Mouse (Mus musculus) mammary gland, adult 2 months (tissue): ENCODE results near the gene Apopt1. TPM values are rescaled to one million over a fixed set of nuclear protein-coding genes. Genes with fewer than 3 reads are reported as not detected.

Experiments used
- polyA plus RNA-seq: library from polyadenylated mRNA; depleted of rRNA; stranded (reverse); fragments of >200 nt; gene quantifications from 2 replicates; pipeline ENCODE4 v1.2.3, GENCODE M21; 2012; ENCODE audit warnings: low replicate concordance; rRNA removed

Apopt1 gene
- polyA plus RNA-seq: 31.7 and 64.0 TPM in 2 replicates

DNA sequence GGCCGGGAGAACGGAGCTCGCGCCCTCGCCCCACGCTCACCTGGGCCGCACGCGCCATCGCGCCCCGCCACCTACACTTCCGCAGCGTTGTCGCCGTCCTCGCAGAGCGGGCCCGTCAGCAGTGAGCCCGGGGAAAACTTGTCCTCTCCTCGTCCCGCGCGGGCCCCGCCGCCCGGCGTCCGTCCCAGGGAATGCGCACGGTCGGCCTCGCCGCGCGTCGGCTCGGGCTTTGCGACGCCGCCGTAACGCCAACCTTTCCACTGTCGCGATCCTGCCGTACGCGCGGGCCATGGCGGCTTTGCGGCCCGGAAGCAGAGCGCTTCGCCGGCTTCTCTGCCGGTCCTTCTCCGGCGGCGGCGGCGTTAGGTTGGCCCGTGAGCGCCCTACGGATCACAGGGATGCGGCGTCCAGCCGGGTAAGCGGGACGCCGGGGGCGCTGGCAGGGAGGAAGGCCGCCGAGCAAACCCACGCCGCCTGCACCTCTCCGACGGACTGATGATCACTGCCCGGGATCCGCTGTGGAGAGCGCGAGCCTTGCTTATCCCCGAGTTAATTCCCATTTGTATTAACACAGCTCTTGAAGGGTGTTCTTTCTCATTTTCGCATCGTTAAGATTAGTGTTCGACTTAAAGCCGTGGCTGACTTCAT is at the start of gene Apopt1, which contains the start of gene Bag5:
Gene Apopt1, plus strand, starts transcription at position 258 of the 648 bp plus-strand sequence.
Gene Bag5, minus strand, starts transcription at position 254 of the 648 bp plus-strand sequence.

DNA sequence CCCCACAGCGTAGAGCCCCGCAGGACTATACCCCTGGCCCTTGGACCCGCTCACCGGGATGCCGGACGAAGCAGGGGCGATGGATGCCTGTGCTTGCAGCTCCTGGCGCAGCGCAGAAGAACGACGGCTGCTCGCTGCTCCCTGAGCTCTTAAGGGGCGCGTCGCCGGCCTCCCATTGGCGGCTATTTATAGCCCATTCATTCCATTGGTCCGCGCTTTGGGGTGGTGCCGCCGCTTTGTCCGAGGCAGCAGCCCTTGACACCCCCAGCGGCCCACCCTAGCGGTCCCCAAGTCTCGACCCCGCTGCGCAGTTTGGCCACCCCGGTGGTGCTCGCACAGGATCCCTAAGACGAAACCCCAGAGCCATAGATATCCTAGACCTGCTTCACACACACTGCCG is 40.9 kb upstream of the Apopt1 start, which contains the start of gene Ckb:
Gene Ckb, minus strand, starts transcription at position 163 of the 400 bp plus-strand sequence.

DNA sequence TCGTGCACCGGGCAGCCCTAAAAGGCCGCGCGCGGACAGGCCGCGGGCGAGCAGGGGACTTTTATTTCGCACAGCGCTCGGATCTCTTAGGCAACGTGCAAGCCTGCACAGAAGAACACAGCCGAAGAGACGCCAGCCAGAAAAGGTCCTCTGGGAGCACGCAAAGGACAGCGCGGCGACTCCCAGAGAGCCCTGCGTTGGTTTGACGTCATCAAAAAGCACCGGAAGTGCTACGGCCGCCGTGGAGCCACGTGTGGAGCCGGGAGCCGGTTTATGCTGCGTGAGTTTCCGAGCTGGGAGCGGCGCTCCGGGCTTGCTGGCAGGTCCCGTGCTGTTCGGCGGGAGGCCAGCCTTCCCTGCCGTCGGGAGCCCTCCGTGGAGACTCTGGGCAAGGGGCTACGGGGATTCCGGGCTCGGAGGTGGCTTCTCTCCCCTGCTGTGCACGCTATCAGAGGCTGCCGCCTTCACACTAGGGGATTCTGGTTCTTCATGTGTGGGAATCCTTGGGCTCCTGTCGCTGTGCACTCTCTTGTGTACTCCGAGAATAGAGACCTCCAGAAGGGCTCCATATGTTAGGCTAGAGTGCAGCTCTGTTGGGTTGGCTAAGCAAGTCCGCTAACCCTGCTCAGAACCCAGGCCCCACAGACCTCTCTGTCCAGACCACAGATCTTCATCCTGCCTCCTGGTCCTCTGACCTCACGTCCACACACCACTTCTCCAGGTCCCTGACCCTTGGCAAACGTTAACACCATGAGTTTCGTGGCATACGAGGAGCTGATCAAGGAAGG is 35.0 kb upstream of the Apopt1 start, which contains the start of gene Trmt61a:
Gene Trmt61a, plus strand, starts transcription at position 224 of the 788 bp plus-strand sequence.

DNA sequence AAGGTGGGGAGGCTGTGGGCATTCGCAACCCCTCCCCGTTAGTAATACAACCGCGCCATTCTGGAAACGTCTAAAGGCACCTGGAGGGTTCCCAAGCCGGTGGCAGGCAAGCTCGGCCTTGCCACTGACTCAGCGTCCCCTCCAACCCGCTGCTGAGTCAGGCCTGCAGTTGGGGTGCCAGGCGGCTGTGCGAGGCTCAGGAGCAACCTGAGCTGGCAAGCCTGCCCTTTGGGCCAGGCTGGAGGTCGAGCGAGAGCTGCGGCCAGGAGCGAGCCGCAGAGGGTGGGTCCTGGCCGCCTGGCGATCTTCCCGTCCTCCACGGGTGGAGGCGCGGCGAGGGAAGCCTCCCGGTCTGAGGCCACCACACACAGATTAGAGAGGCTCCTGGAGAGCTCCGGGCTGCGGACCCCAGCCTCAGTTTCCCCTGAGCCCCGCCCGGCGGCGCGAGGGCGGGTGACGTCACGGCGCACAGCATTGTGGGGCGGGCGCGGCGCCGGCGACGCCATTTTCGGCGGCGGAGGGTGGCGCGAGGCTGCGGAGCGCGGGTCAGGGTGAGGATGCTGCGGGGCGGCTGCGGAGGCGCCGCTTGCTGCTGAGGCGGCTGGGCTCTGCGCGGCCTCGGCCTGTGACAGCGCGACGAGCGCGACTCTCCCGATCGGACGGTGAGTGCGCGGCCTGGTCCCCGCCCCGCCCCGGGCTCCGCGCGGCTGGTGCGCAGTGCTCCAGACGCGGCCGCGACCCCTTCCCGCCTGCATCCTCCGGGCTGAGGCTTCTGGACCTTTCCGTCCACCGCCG is 45.5 kb downstream of the Apopt1 start, which contains the start of gene Klc1:
Gene Klc1, plus strand, starts transcription at position 469 of the 795 bp plus-strand sequence.

Other genes starting within 250 kb of the Apopt1 start
- 2.4 and 8.7 TPM in 2 replicates for gene Gm266, start 227.4 kb upstream of the Apopt1 start, polyA plus RNA-seq
- gene Eif5, start 175.2 kb upstream of the Apopt1 start, polyA plus RNA-seq: 64.1 and 99.3 TPM in 2 replicates
- gene Mark3, start 138.7 kb upstream of the Apopt1 start, polyA plus RNA-seq: 23.9 and 25.1 TPM in 2 replicates
- gene Ckb, start 40.9 kb upstream of the Apopt1 start, polyA plus RNA-seq: 112 and 170 TPM in 2 replicates
- gene Trmt61a, start 35.2 kb upstream of the Apopt1 start, polyA plus RNA-seq: 28.0 and 65.2 TPM in 2 replicates
- 9.0 and 11.3 TPM in 2 replicates for gene Bag5, start within 50 bp of the Apopt1 start, polyA plus RNA-seq
- 53.6 and 58.4 TPM in 2 replicates for gene Klc1, start 45.6 kb downstream of the Apopt1 start, polyA plus RNA-seq
- 11.3 and 15.8 TPM in 2 replicates for gene Xrcc3, start 100.6 kb downstream of the Apopt1 start, polyA plus RNA-seq
- gene Zfyve21, start 100.9 kb downstream of the Apopt1 start, polyA plus RNA-seq: 51.0 and 75.3 TPM in 2 replicates
- 14.4 and 15.0 TPM in 2 replicates for gene Ppp1r13b, start 194.8 kb downstream of the Apopt1 start, polyA plus RNA-seq